Mouse (Mus musculus): ENCODE data around the gene Notum. TPM values are rescaled to one million over a fixed set of nuclear protein-coding genes. Genes with fewer than 3 reads are reported as not detected.
A peak's percentile ranks its signal among the peaks of the same experiment; 100 is the strongest.
"Not testable (repeated sequence)": the region's sequence is repeated elsewhere in the genome, so short reads cannot be mapped to it uniquely, and the experiment has no call there.

The Notum gene
- polyA plus RNA-seq, 1 experiment from 2014 or later: 2.5 TPM

- no peak overlapping the region for H3K4me3 ChIP-seq (replicated peaks; ENCODE audit: low read length)
- H3K36me3 ChIP-seq (ENCODE audit: control insufficient read depth, insufficient read depth, low read length): peaks cover 6% of the 10 kb centered on the region; the same call in 1 of the 2 replicates
- H3K9me3 ChIP-seq (replicated peaks; ENCODE audit: control insufficient read depth, low read length): no peaks in the 10 kb centered on the region
- H3K4me1 ChIP-seq (ENCODE audit: control insufficient read depth, insufficient read depth, low read length): peaks cover 14% of the 10 kb centered on the region
- 76% methylated on average over 2 of the region's 2 CpGs for WGBS
- no peaks in the 10 kb centered on the region for H3K27me3 ChIP-seq (ENCODE audit: control insufficient read depth, insufficient read depth, low read length)
- no peak overlapping the region for H3K27ac ChIP-seq (ENCODE audit: low read length)
- ATAC-seq (ENCODE audit: insufficient read depth, low FRiP score): no peak
- H3K4me2 ChIP-seq (ENCODE audit: low read depth, low read length): no peak overlapping the region
- no peak overlapping the region for H3K9ac ChIP-seq (ENCODE audit: low read length)
These were observed 23.1 kb upstream of the Notum start for GRCm38 (mm10) chr11:120684086-120684485.

- Histone ChIP-seq H3K9me3 (replicated peaks; ENCODE audit: control insufficient read depth, low read length) (no peaks in the 10 kb centered on the region), H3K27ac (ENCODE audit: low read length) (no peak overlapping the region), H3K27me3 (ENCODE audit: control insufficient read depth, insufficient read depth, low read length) (no peaks in the 10 kb centered on the region), H3K4me3 (replicated peaks; ENCODE audit: low read length) (no peak overlapping the region), H3K4me2 (ENCODE audit: low read depth, low read length) (no peak overlapping the region), H3K4me1 (ENCODE audit: control insufficient read depth, insufficient read depth, low read length) (peaks cover 14% of the 10 kb centered on the region), H3K36me3 (ENCODE audit: control insufficient read depth, insufficient read depth, low read length) (peaks cover 2% of the 10 kb centered on the region; the same call in 1 of the 2 replicates), H3K9ac (ENCODE audit: low read length) (no peak overlapping the region)
- ATAC-seq (ENCODE audit: insufficient read depth, low FRiP score): no peak
- 90% methylated on average over 3 of the region's 3 CpGs for WGBS
These were observed 22.6 kb upstream of the Notum start for GRCm38 (mm10) chr11:120683536-120683935.

DNA sequence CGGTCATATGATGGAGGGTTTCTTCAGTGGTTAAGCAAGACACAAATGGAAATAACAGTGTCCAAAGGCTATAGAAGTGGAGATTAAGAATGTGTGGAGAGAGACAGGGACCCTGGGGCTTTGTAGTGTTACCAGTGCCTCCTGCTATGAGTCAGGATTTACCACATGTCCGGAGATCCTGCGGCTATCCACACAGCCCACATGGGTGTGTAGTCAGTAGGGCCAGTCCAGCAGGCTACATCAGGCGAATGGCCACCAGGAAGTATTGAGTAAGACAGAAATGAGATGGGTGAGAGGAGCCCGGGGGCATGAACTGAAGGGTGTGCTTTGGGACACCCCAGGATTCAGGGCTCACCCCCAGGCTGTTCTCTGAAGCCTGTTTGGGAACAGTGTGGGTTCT is 21.7 kb upstream of the Notum start:
- H3K9ac ChIP-seq (ENCODE audit: low read length): no peak overlapping the region

GRCm38 (mm10) chr11:120679909-120680308 is 18.9 kb upstream of the Notum start:
- H3K4me3 ChIP-seq (replicated peaks; ENCODE audit: low read length): no peak overlapping the region
- ATAC-seq (ENCODE audit: insufficient read depth, low FRiP score): 0 out of 2 replicates have a peak, but pooled peaks have one; percentile 31
- no peaks in the 10 kb centered on the region for H3K4me1 ChIP-seq (ENCODE audit: control insufficient read depth, insufficient read depth, low read length)
- H3K36me3 ChIP-seq (ENCODE audit: control insufficient read depth, insufficient read depth, low read length): no peaks in the 10 kb centered on the region; the same call in 1 of the 2 replicates
- H3K9me3 ChIP-seq (replicated peaks; ENCODE audit: control insufficient read depth, low read length): no peaks in the 10 kb centered on the region
- no peak overlapping the region for H3K27ac ChIP-seq (ENCODE audit: low read length)
- H3K27me3 ChIP-seq (ENCODE audit: control insufficient read depth, insufficient read depth, low read length): no peaks in the 10 kb centered on the region
- no peak overlapping the region for H3K9ac ChIP-seq (ENCODE audit: low read length)
- 75% methylated on average over 3 of the region's 3 CpGs for WGBS
- H3K4me2 ChIP-seq (ENCODE audit: low read depth, low read length): no peak overlapping the region

More for the DNA sequence above, 21.7 kb upstream of the Notum start:
- H3K9me3 ChIP-seq (replicated peaks; ENCODE audit: control insufficient read depth, low read length): no peaks in the 10 kb centered on the region
- H3K27ac ChIP-seq (ENCODE audit: low read length): no peak overlapping the region
- WGBS: 93% methylated on average over 5 of the region's 5 CpGs
- H3K4me1 ChIP-seq (ENCODE audit: control insufficient read depth, insufficient read depth, low read length): peaks cover 14% of the 10 kb centered on the region
- no peaks in the 10 kb centered on the region for H3K27me3 ChIP-seq (ENCODE audit: control insufficient read depth, insufficient read depth, low read length)
- H3K4me2 ChIP-seq (ENCODE audit: low read depth, low read length): no peak overlapping the region
- H3K36me3 ChIP-seq (ENCODE audit: control insufficient read depth, insufficient read depth, low read length): no peaks in the 10 kb centered on the region; the same call in 1 of the 2 replicates
- H3K4me3 ChIP-seq (replicated peaks; ENCODE audit: low read length): no peak overlapping the region
- no peak for ATAC-seq (ENCODE audit: insufficient read depth, low FRiP score)

GRCm38 (mm10) chr11:120676951-120677350 is 16.0 kb upstream of the Notum start:
- no peaks in the 10 kb centered on the region; the same call in 1 of the 2 replicates for H3K36me3 ChIP-seq (ENCODE audit: control insufficient read depth, insufficient read depth, low read length)
- no peak for ATAC-seq (ENCODE audit: insufficient read depth, low FRiP score)
- H3K4me1 ChIP-seq (ENCODE audit: control insufficient read depth, insufficient read depth, low read length): peaks cover 7% of the 10 kb centered on the region

DNA sequence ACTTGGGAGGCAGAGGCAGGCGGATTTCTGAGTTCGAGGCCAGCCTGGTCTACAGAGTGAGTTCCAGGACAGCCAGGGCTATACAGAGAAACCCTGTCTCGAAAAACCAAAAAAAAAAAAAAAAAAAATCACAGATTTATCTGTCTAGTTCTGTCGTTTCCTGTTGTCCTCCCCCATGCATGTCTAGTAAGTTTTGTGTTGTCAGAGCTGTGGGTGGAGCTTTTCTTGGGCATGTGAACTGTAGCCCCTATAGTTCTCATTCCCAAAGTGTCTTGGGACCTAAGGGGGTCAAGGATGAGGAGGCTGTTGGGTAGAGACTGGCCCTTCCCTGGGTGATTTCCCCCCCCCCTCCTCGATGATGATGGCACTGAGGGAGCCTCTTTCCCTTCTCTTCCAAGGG is 14.9 kb upstream of the Notum start:
- H3K9me3 ChIP-seq (replicated peaks; ENCODE audit: control insufficient read depth, low read length); H3K4me2 ChIP-seq (ENCODE audit: low read depth, low read length); H3K9ac ChIP-seq (ENCODE audit: low read length); H3K27ac ChIP-seq (ENCODE audit: low read length); H3K4me3 ChIP-seq (replicated peaks; ENCODE audit: low read length); H3K27me3 ChIP-seq (ENCODE audit: control insufficient read depth, insufficient read depth, low read length); H3K36me3 ChIP-seq (ENCODE audit: control insufficient read depth, insufficient read depth, low read length); ATAC-seq (ENCODE audit: insufficient read depth, low FRiP score); H3K4me1 ChIP-seq (ENCODE audit: control insufficient read depth, insufficient read depth, low read length): not testable (repeated sequence)
- WGBS: 87% methylated on average over 3 of the region's 5 CpGs

More at GRCm38 (mm10) chr11:120676951-120677350, 16.0 kb upstream of the Notum start:
- no peak overlapping the region for H3K9ac ChIP-seq (ENCODE audit: low read length)
- H3K4me2 ChIP-seq (ENCODE audit: low read depth, low read length): no peak overlapping the region
- no peak overlapping the region for H3K4me3 ChIP-seq (replicated peaks; ENCODE audit: low read length)
- H3K27me3 ChIP-seq (ENCODE audit: control insufficient read depth, insufficient read depth, low read length): no peaks in the 10 kb centered on the region
- H3K9me3 ChIP-seq (replicated peaks; ENCODE audit: control insufficient read depth, low read length): no peaks in the 10 kb centered on the region
- no peak overlapping the region for H3K27ac ChIP-seq (ENCODE audit: low read length)
- WGBS: 81% methylated on average over 4 of the region's 4 CpGs

GRCm38 (mm10) chr11:120673594-120674122 is 12.7 kb upstream of the Notum start:
- peak overlapping the region; percentile 99 for H3K4me2 ChIP-seq (ENCODE audit: low read depth, low read length)
- no peaks in the 10 kb centered on the region for H3K27me3 ChIP-seq (ENCODE audit: control insufficient read depth, insufficient read depth, low read length)
- H3K9ac ChIP-seq (ENCODE audit: low read length): peak overlapping the region; percentile 87
- no peaks in the 10 kb centered on the region for H3K9me3 ChIP-seq (replicated peaks; ENCODE audit: control insufficient read depth, low read length)
- H3K27ac ChIP-seq (ENCODE audit: low read length): peak overlapping the region; percentile 91
- ATAC-seq (ENCODE audit: insufficient read depth, low FRiP score): 0 out of 2 replicates have a peak, but pooled peaks have one; percentile 1
- H3K36me3 ChIP-seq (ENCODE audit: control insufficient read depth, insufficient read depth, low read length): no peaks in the 10 kb centered on the region
- 34% methylated on average over 12 of the region's 12 CpGs for WGBS
- H3K4me3 ChIP-seq (replicated peaks; ENCODE audit: low read length): peak overlapping the region; percentile 77
- peaks cover 7% of the 10 kb centered on the region for H3K4me1 ChIP-seq (ENCODE audit: control insufficient read depth, insufficient read depth, low read length)

DNA sequence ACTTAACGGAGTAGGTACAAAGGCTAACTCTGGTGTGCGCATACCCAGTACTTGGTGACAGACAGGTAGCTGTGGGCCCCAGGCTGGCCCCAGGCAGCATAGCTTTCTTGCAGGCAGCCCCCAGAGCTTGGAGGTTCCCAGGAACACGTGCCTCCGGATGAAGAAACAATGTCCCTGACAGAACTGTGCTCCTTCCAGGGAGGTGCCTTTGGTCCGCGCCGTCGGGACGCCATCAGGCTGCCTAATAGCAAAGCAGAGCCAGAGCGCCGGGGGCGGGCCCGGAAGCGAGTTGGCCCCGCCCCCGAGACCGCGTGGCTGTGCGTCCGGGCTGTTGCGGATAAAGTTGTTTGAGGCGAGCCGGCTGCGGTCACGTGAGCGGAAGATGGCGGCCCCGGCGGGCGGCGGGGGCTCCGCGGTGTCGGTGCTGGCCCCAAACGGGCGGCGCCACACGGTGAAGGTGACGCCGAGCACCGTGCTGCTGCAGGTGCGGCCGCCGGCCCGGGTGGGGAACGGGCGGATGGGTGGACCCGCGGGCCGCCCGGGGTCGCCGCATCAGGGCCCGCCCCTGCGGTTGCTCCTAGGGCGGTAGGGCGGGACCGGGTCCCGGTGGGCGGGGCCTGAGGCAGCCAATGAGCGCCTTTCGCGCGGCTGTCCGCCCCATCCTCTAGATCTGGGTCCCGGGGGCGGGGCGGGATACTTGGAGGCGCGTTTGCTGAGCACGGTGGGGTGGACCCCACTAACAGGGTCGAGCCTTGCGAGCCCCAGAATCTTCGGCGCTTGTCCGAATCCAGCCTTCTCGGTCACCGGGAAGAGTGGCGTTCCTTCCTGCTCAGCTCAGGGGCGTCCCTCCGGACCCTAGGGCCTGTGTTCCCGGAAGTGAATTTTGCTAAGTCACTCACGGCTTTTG is 12.0 kb upstream of the Notum start, which contains the start of gene Aspscr1:
Gene Aspscr1 (plus strand): TSS at position 287 of the 907 bp plus-strand sequence.
- WGBS: under 1% methylated on average over 80 of the region's 83 CpGs
- H3K27ac ChIP-seq (ENCODE audit: low read length): peak within 1 kb of the TSS; percentile 91
- peak; percentile 97 for ATAC-seq (ENCODE audit: insufficient read depth, low FRiP score)
- H3K4me2 ChIP-seq (ENCODE audit: low read depth, low read length): peak within 1 kb of the TSS; percentile 99
- H3K9ac ChIP-seq (ENCODE audit: low read length): peak within 1 kb of the TSS; percentile 87
- H3K36me3 ChIP-seq (ENCODE audit: control insufficient read depth, insufficient read depth, low read length): no peaks in the 10 kb centered on the region
- H3K4me1 ChIP-seq (ENCODE audit: control insufficient read depth, insufficient read depth, low read length): peaks cover 7% of the 10 kb centered on the region
- H3K27me3 ChIP-seq (ENCODE audit: control insufficient read depth, insufficient read depth, low read length): no peaks in the 10 kb centered on the region
- H3K9me3 ChIP-seq (replicated peaks; ENCODE audit: control insufficient read depth, low read length): no peaks in the 10 kb centered on the region
- peak within 1 kb of the TSS; percentile 77 for H3K4me3 ChIP-seq (replicated peaks; ENCODE audit: low read length)

DNA sequence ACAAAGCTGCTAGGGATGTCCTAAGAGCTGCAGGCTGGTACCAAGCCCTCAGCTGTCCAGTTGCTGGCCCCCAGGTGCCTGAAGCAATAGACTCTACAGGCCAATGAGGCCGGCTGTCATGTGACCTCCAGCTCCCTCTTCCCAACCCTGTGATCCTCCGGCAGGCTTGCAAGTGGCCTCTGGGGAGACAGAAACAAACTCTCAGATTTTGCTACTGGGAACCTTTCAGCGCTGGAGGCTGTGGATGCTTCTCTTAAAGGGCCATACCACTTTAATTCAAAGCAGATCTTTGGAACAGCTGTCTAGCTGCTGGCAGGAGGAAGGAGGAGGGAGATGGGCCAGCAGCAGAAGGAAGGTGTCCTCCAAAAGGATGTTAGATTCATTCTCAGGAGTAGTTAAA is 5.6 kb upstream of the Notum start:
- 12% methylated on average over 3 of the region's 3 CpGs for whole genome bisulfite sequencing
- no peak for ATAC-seq (ENCODE audit: insufficient read depth, low FRiP score)

More for the DNA sequence above, 5.6 kb upstream of the Notum start:
- Histone ChIP-seq H3K4me2 (ENCODE audit: low read depth, low read length) (no peak overlapping the region), H3K27ac (ENCODE audit: low read length) (no peak overlapping the region), H3K4me1 (ENCODE audit: control insufficient read depth, insufficient read depth, low read length) (no peaks in the 10 kb centered on the region; the same call in 1 of the 2 replicates), H3K27me3 (ENCODE audit: control insufficient read depth, insufficient read depth, low read length) (peaks cover 13% of the 10 kb centered on the region), H3K4me3 (replicated peaks; ENCODE audit: low read length) (no peak overlapping the region), H3K9ac (ENCODE audit: low read length) (no peak overlapping the region), H3K9me3 (replicated peaks; ENCODE audit: control insufficient read depth, low read length) (no peaks in the 10 kb centered on the region), H3K36me3 (ENCODE audit: control insufficient read depth, insufficient read depth, low read length) (no peaks in the 10 kb centered on the region)

All from stomach, embryonic 16.5 days (tissue).